Mouse (Mus musculus): ENCODE data around the gene Mbtd1. TPM values are rescaled to one million over a fixed set of nuclear protein-coding genes. Genes with fewer than 3 reads are reported as not detected.
A peak's percentile ranks its signal among the peaks of the same experiment; 100 is the strongest.

Gene Mbtd1
- total RNA-seq (2014; rRNA removed) (14.1 and 14.2 TPM in 2 replicates), polyA plus RNA-seq (2012; rRNA removed) (2.3 and 3.0 TPM in 2 replicates)

- peak within 1 kb of the TSS; percentile 82 for H3K4me3 ChIP-seq (ENCODE audit: insufficient read depth, low read depth, low read length)
- no peak for TF ChIP-seq CTCF (IDR thresholded peaks at IDR 0.05; ENCODE audit: low read depth, low read length)
- peak; percentile 24; the same call in 1 of the 2 replicates for TF ChIP-seq POLR2A (IDR thresholded peaks at IDR 0.05; ENCODE audit: extremely low read depth, insufficient read depth, low read length)
- H3K36me3 ChIP-seq (ENCODE audit: control insufficient read depth, insufficient read depth, low read length): peaks cover 3% of the 10 kb centered on the region; the same call in 1 of the 2 replicates
- no peaks in the 10 kb centered on the region for H3K27me3 ChIP-seq (ENCODE audit: control insufficient read depth, insufficient read depth, low read length)
- DNase-seq (ENCODE audit: extremely low read depth, low read depth, low spot score): peak; percentile 87
- peak within 1 kb of the TSS; percentile 88 for H3K9ac ChIP-seq (ENCODE audit: low read depth, low read length)
- H3K79me2 ChIP-seq (ENCODE audit: control insufficient read depth, insufficient read depth, low read length): peaks cover 14% of the 10 kb centered on the region
- peak within 1 kb of the TSS; percentile 96 for H3K27ac ChIP-seq (replicated peaks; ENCODE audit: insufficient read depth, low read depth, low read length)
- under 1% methylated on average over 72 of the region's 83 CpGs for WGBS
- H3K4me1 ChIP-seq (ENCODE audit: control insufficient read depth, insufficient read depth, low read length): peaks cover 9% of the 10 kb centered on the region
Measured at GRCm38 (mm10) chr11:93885572-93886410, at the start of gene Mbtd1, which contains the start of gene Utp18. Gene Mbtd1 (plus strand): TSS chr11:93885852. Gene Utp18 (minus strand): TSS chr11:93885766.

GRCm38 (mm10) chr11:93847342-93847741, 38.3 kb upstream of the Mbtd1 start:
- DNase-seq (ENCODE audit: extremely low read depth, low read depth, low spot score): no peak
- no peak for TF ChIP-seq POLR2A (IDR thresholded peaks at IDR 0.05; ENCODE audit: extremely low read depth, insufficient read depth, low read length)
- TF ChIP-seq CTCF (IDR thresholded peaks at IDR 0.05; ENCODE audit: low read depth, low read length): no peak

GRCm38 (mm10) chr11:93852546-93852945, 33.1 kb upstream of the Mbtd1 start:
- H3K4me1 ChIP-seq (ENCODE audit: control insufficient read depth, insufficient read depth, low read length): no peaks in the 10 kb centered on the region
- WGBS: 81% methylated on average over 3 of the region's 3 CpGs
- H3K27ac ChIP-seq (replicated peaks; ENCODE audit: insufficient read depth, low read depth, low read length): no peak overlapping the region
- H3K36me3 ChIP-seq (ENCODE audit: control insufficient read depth, insufficient read depth, low read length): no peaks in the 10 kb centered on the region
- H3K4me3 ChIP-seq (ENCODE audit: insufficient read depth, low read depth, low read length): no peak overlapping the region
- no peaks in the 10 kb centered on the region for H3K27me3 ChIP-seq (ENCODE audit: control insufficient read depth, insufficient read depth, low read length)
- no peak overlapping the region for H3K9ac ChIP-seq (ENCODE audit: low read depth, low read length)
- no peak for DNase-seq (ENCODE audit: extremely low read depth, low read depth, low spot score)
- no peak for TF ChIP-seq POLR2A (IDR thresholded peaks at IDR 0.05; ENCODE audit: extremely low read depth, insufficient read depth, low read length)
- no peak for TF ChIP-seq CTCF (IDR thresholded peaks at IDR 0.05; ENCODE audit: low read depth, low read length)
- H3K79me2 ChIP-seq (ENCODE audit: control insufficient read depth, insufficient read depth, low read length): no peaks in the 10 kb centered on the region

More at GRCm38 (mm10) chr11:93847342-93847741, 38.3 kb upstream of the Mbtd1 start:
- 60% methylated on average over 2 of the region's 2 CpGs for WGBS
- Histone ChIP-seq H3K9ac (ENCODE audit: low read depth, low read length) (no peak overlapping the region), H3K36me3 (ENCODE audit: control insufficient read depth, insufficient read depth, low read length) (no peaks in the 10 kb centered on the region), H3K27ac (replicated peaks; ENCODE audit: insufficient read depth, low read depth, low read length) (no peak overlapping the region), H3K27me3 (ENCODE audit: control insufficient read depth, insufficient read depth, low read length) (no peaks in the 10 kb centered on the region), H3K79me2 (ENCODE audit: control insufficient read depth, insufficient read depth, low read length) (no peaks in the 10 kb centered on the region), H3K4me1 (ENCODE audit: control insufficient read depth, insufficient read depth, low read length) (no peaks in the 10 kb centered on the region), H3K4me3 (ENCODE audit: insufficient read depth, low read depth, low read length) (no peak overlapping the region)

GRCm38 (mm10) chr11:93856284-93856955, 29.2 kb upstream of the Mbtd1 start:
- Histone ChIP-seq H3K4me1 (ENCODE audit: control insufficient read depth, insufficient read depth, low read length) (no peaks in the 10 kb centered on the region), H3K9ac (ENCODE audit: low read depth, low read length) (no peak overlapping the region), H3K27ac (replicated peaks; ENCODE audit: insufficient read depth, low read depth, low read length) (no peak overlapping the region), H3K36me3 (ENCODE audit: control insufficient read depth, insufficient read depth, low read length) (peaks cover 8% of the 10 kb centered on the region), H3K27me3 (ENCODE audit: control insufficient read depth, insufficient read depth, low read length) (no peaks in the 10 kb centered on the region), H3K4me3 (ENCODE audit: insufficient read depth, low read depth, low read length) (no peak overlapping the region), H3K79me2 (ENCODE audit: control insufficient read depth, insufficient read depth, low read length) (no peaks in the 10 kb centered on the region)
- peak; percentile 42 for DNase-seq (ENCODE audit: extremely low read depth, low read depth, low spot score)
- TF ChIP-seq CTCF (IDR thresholded peaks at IDR 0.05; ENCODE audit: low read depth, low read length) (peak; percentile 73), POLR2A (IDR thresholded peaks at IDR 0.05; ENCODE audit: extremely low read depth, insufficient read depth, low read length) (no peak)
- WGBS: 2% methylated on average over 6 of the region's 6 CpGs

- DNase-seq (ENCODE audit: extremely low read depth, low read depth, low spot score): no peak
- Histone ChIP-seq H3K4me3 (ENCODE audit: insufficient read depth, low read depth, low read length) (no peak overlapping the region), H3K9ac (ENCODE audit: low read depth, low read length) (no peak overlapping the region), H3K27me3 (ENCODE audit: control insufficient read depth, insufficient read depth, low read length) (no peaks in the 10 kb centered on the region), H3K36me3 (ENCODE audit: control insufficient read depth, insufficient read depth, low read length) (peaks cover 20% of the 10 kb centered on the region), H3K27ac (replicated peaks; ENCODE audit: insufficient read depth, low read depth, low read length) (no peak overlapping the region), H3K79me2 (ENCODE audit: control insufficient read depth, insufficient read depth, low read length) (no peaks in the 10 kb centered on the region), H3K4me1 (ENCODE audit: control insufficient read depth, insufficient read depth, low read length) (no peaks in the 10 kb centered on the region)
- 96% methylated on average over 1 of the region's 1 CpGs for WGBS
- TF ChIP-seq POLR2A (IDR thresholded peaks at IDR 0.05; ENCODE audit: extremely low read depth, insufficient read depth, low read length): no peak
- no peak for TF ChIP-seq CTCF (IDR thresholded peaks at IDR 0.05; ENCODE audit: low read depth, low read length)
Measured at GRCm38 (mm10) chr11:93860540-93861172, 25.0 kb upstream of the Mbtd1 start.

All from liver, adult 2 months (tissue).